Mouse (Mus musculus) liver, embryonic 11.5 days (tissue): ENCODE measurements at regions not wholly inside any gene's neighbourhood (a gene's known extent, or its start where the extent isn't known, plus 50 kb on each side); places are given as distances from the start of the nearest gene placed in this dataset.

Source experiments
- ATAC-seq: fragments of 200-750 bp; cut with Nextera tagmentation; replicated peaks from 2 replicates; pipeline ENCODE4 v1.8.0; 2017; ENCODE audit warnings: moderate number of reproducible peaks, mild to moderate bottlenecking, moderate TSS enrichment, moderate library complexity; ENCODE audit not compliant: low FRiP score
- DNase-seq: peaks from one replicate; pipeline ENCODE4 v3.0.0-alpha.2; 2017; ENCODE audit warnings: low spot score
- H3K27ac ChIP-seq: fragments of 300-500 bp; sonication (generic); 2 replicates; pipeline ENCODE4 v1.5.1; 2014; ENCODE audit warnings: mild to moderate bottlenecking, low read depth, low read length, control low read depth
- H3K27me3 ChIP-seq: fragments of 300-500 bp; sonication (generic); replicated peaks from 2 replicates; pipeline ENCODE4 v1.6.1; 2014; ENCODE audit warnings: low read length, mixed read lengths; ENCODE audit not compliant: control insufficient read depth, insufficient read depth
- H3K36me3 ChIP-seq: fragments of 300-500 bp; sonication (generic); 2 replicates; pipeline ENCODE4 v1.6.1; 2014; ENCODE audit warnings: mild to moderate bottlenecking, low read length, moderate library complexity, mixed read lengths; ENCODE audit not compliant: control insufficient read depth, insufficient read depth
- H3K4me1 ChIP-seq: fragments of 300-500 bp; sonication (generic); replicated peaks from 2 replicates; pipeline ENCODE4 v1.6.1; 2014; ENCODE audit warnings: low read length, mixed read lengths; ENCODE audit not compliant: control insufficient read depth, insufficient read depth
- H3K4me2 ChIP-seq: fragments of 300-500 bp; sonication (generic); 2 replicates; pipeline ENCODE4 v1.6.1; 2014; ENCODE audit warnings: mild to moderate bottlenecking, control low read depth, moderate library complexity
- H3K4me3 ChIP-seq: fragments of 300-500 bp; sonication (generic); 2 replicates; pipeline ENCODE4 v1.5.1; 2014; ENCODE audit warnings: low read depth, low read length, control low read depth
- H3K9ac ChIP-seq: fragments of 300-500 bp; sonication (generic); 2 replicates; pipeline ENCODE4 v1.6.1; 2014; ENCODE audit warnings: low read depth, low read length, control low read depth
- H3K9me3 ChIP-seq: fragments of 300-500 bp; sonication (generic); 2 replicates; pipeline ENCODE4 v1.6.1; 2016; ENCODE audit warnings: low read length, inconsistent platforms, mixed read lengths; ENCODE audit not compliant: control insufficient read depth
- WGBS: fragments of 180-500 bp; shearing (Covaris S2); extraction: QIAGEN DNeasy Blood & Tissue Kit; methylation state at CpG from one replicate; pipeline ENCODE4 v1.1.7; 2014; 5-methylcytosine and 5-hydroxymethylcytosine counted together

GRCm38 (mm10) chr2:131436149-131436548 is 55.1 kb upstream of the Smox start:
- no peaks in the 10 kb centered on the region for H3K9me3 ChIP-seq
- no peak overlapping the region for H3K4me3 ChIP-seq
- H3K27me3 ChIP-seq, result no peaks in the 10 kb centered on the region
- H3K4me1 ChIP-seq, result no peaks in the 10 kb centered on the region
- ATAC-seq (no peak), DNase-seq (no peak)
- H3K36me3 ChIP-seq, result no peaks in the 10 kb centered on the region
- H3K4me2 ChIP-seq, result no peak overlapping the region
- no peak overlapping the region for H3K9ac ChIP-seq
- no peak overlapping the region for H3K27ac ChIP-seq
- 60% methylated on average over 9 of the region's 9 CpGs for WGBS

GRCm38 (mm10) chr2:131430474-131430873 is 60.8 kb upstream of the Smox start:
- Histone ChIP-seq H3K4me1 (peaks cover 2% of the 10 kb centered on the region; the same call in 1 of the 2 replicates), H3K27ac (no peak overlapping the region), H3K36me3 (no peaks in the 10 kb centered on the region), H3K4me3 (no peak overlapping the region), H3K27me3 (no peaks in the 10 kb centered on the region), H3K9me3 (no peaks in the 10 kb centered on the region), H3K4me2 (no peak overlapping the region), H3K9ac (no peak overlapping the region)
- ATAC-seq (no peak), DNase-seq (no peak)
- WGBS, result 78% methylated on average over 4 of the region's 4 CpGs

- Histone ChIP-seq H3K27ac (no peak overlapping the region), H3K36me3 (no peaks in the 10 kb centered on the region), H3K4me1 (peaks cover 2% of the 10 kb centered on the region; the same call in 1 of the 2 replicates), H3K27me3 (no peaks in the 10 kb centered on the region), H3K9ac (no peak overlapping the region), H3K4me3 (no peak overlapping the region), H3K9me3 (no peaks in the 10 kb centered on the region), H3K4me2 (no peak overlapping the region)
- DNase-seq, result no peak
- WGBS, result 60% methylated on average over 4 of the region's 4 CpGs
- no peak for ATAC-seq
These were observed 63.2 kb upstream of the Smox start for GRCm38 (mm10) chr2:131428089-131428488.

GRCm38 (mm10) chr2:131426941-131427340 is 64.4 kb upstream of the Smox start:
- Histone ChIP-seq H3K9ac (no peak overlapping the region), H3K4me1 (peaks cover 2% of the 10 kb centered on the region; the same call in 1 of the 2 replicates), H3K9me3 (no peaks in the 10 kb centered on the region), H3K27me3 (no peaks in the 10 kb centered on the region), H3K27ac (no peak overlapping the region), H3K4me2 (no peak overlapping the region), H3K36me3 (no peaks in the 10 kb centered on the region), H3K4me3 (no peak overlapping the region)
- no peak for DNase-seq
- no peak for ATAC-seq

- no peaks in the 10 kb centered on the region for H3K27me3 ChIP-seq
- 75% methylated on average over 11 of the region's 11 CpGs for WGBS
- peaks cover 2% of the 10 kb centered on the region; the same call in 1 of the 2 replicates for H3K4me1 ChIP-seq
- no peaks in the 10 kb centered on the region for H3K9me3 ChIP-seq
- no peaks in the 10 kb centered on the region for H3K36me3 ChIP-seq
- no peak overlapping the region for H3K27ac ChIP-seq
- no peak overlapping the region for H3K9ac ChIP-seq
- no peak overlapping the region for H3K4me3 ChIP-seq
- ATAC-seq (no peak), DNase-seq (no peak)
- no peak overlapping the region for H3K4me2 ChIP-seq
These were observed 67.5 kb upstream of the Smox start for GRCm38 (mm10) chr2:131423616-131424320.

- Histone ChIP-seq H3K9me3 (no peaks in the 10 kb centered on the region), H3K27me3 (no peaks in the 10 kb centered on the region), H3K4me1 (peaks cover 2% of the 10 kb centered on the region; the same call in 1 of the 2 replicates), H3K9ac (peak overlapping the region; percentile 8; the same call in 1 of the 2 replicates), H3K27ac (no peak overlapping the region), H3K36me3 (no peaks in the 10 kb centered on the region), H3K4me3 (peak overlapping the region; percentile 49), H3K4me2 (peak overlapping the region; percentile 84)
- WGBS, result 0% methylated on average over 13 of the region's 13 CpGs
- ATAC-seq, result peak; percentile 77
- peak; percentile 58 for DNase-seq
These were observed 68.3 kb upstream of the Smox start for GRCm38 (mm10) chr2:131422907-131423445.

GRCm38 (mm10) chr2:131418130-131418529 is 65.4 kb upstream of the Rnf24 start:
- no peak for DNase-seq
- 69% methylated on average over 7 of the region's 7 CpGs for WGBS
- no peak for ATAC-seq

GRCm38 (mm10) chr2:131417472-131417871 is 64.8 kb upstream of the Rnf24 start:
- H3K27me3 ChIP-seq, result no peaks in the 10 kb centered on the region
- no peak for ATAC-seq
- no peak for DNase-seq
- no peak overlapping the region for H3K27ac ChIP-seq
- no peak overlapping the region for H3K4me3 ChIP-seq
- H3K9me3 ChIP-seq, result no peaks in the 10 kb centered on the region
- no peaks in the 10 kb centered on the region for H3K36me3 ChIP-seq
- H3K4me1 ChIP-seq, result no peaks in the 10 kb centered on the region; the same call in 1 of the 2 replicates
- H3K9ac ChIP-seq, result no peak overlapping the region
- WGBS, result 81% methylated on average over 2 of the region's 2 CpGs
- no peak overlapping the region for H3K4me2 ChIP-seq

More at GRCm38 (mm10) chr2:131418130-131418529, 65.4 kb upstream of the Rnf24 start:
- H3K36me3 ChIP-seq, result no peaks in the 10 kb centered on the region
- no peak overlapping the region for H3K27ac ChIP-seq
- H3K27me3 ChIP-seq, result no peaks in the 10 kb centered on the region
- H3K4me3 ChIP-seq, result no peak overlapping the region
- H3K4me2 ChIP-seq, result no peak overlapping the region
- H3K9ac ChIP-seq, result no peak overlapping the region
- no peaks in the 10 kb centered on the region; the same call in 1 of the 2 replicates for H3K4me1 ChIP-seq
- H3K9me3 ChIP-seq, result no peaks in the 10 kb centered on the region

GRCm38 (mm10) chr2:131416482-131416881 is 63.8 kb upstream of the Rnf24 start:
- H3K9me3 ChIP-seq, result no peaks in the 10 kb centered on the region
- no peak overlapping the region for H3K4me2 ChIP-seq
- no peak for DNase-seq
- H3K4me3 ChIP-seq, result no peak overlapping the region
- ATAC-seq, result no peak
- no peaks in the 10 kb centered on the region for H3K36me3 ChIP-seq
- WGBS, result 36% methylated on average over 6 of the region's 6 CpGs
- no peaks in the 10 kb centered on the region; the same call in 1 of the 2 replicates for H3K4me1 ChIP-seq
- no peak overlapping the region for H3K27ac ChIP-seq
- H3K27me3 ChIP-seq, result no peaks in the 10 kb centered on the region
- no peak overlapping the region for H3K9ac ChIP-seq
